Mouse (Mus musculus): ENCODE data around the gene Phf24. TPM values are rescaled to one million over a fixed set of nuclear protein-coding genes. Genes with fewer than 3 reads are reported as not detected.
"Not testable (repeated sequence)": the region's sequence is repeated elsewhere in the genome, so short reads cannot be mapped to it uniquely, and the experiment has no call there.

Phf24 gene
- total and polyA plus RNA-seq, 3 experiments = 0.31 to 0.92 TPM; not detected in 1

DNA sequence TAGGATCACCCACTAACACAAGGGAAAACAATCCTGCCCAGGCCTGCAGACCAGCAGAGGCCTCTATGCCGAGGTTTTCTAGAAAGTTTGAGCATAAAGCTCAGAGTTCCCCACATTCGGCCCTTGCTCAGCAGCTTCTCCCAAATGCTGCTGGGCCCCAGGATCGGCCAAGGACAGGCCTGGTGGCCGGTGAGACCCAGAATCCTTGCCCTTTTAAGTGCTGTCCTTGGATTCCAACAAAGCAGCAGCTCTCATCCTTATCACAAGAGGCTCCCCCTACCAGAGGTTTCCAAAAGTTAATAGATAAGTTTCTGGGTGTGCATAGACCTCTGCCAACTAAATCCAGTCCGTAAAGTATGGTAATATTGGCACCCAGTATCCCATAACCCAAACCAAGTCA, 57.4 kb downstream of the Phf24 start:
- no peaks in the 10 kb centered on the region for H3K4me1 ChIP-seq (ENCODE audit: control insufficient read depth in 1 of 2, insufficient read depth in 2 of 2, low read length in 2 of 2)

DNA sequence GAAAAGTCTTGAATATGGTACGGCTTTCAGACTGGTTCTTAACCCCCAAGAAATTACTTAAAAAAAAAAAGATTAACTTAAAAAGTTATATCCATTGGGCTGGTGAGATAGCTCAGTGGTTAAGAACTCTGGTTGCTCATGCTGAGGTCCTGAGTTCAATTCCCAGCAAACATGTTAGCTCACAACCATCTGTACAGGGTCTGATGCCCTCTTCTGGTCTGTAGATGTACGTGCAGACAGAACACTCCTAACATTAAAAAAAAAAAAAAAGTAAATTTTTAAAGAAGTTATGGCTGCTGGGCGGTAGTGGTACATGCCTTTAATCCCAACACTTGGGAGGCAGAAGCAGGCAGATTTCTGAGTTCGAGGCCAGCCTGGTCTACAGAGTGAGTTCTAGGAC, 61.6 kb downstream of the Phf24 start:
- Histone ChIP-seq H3K9ac (ENCODE audit: control insufficient read depth, low read depth, low read length, poor library complexity, severe bottlenecking) (no peak overlapping the region), H3K27ac (ENCODE audit: control insufficient read depth, low read depth, low read length) (no peak overlapping the region), H3K36me3 (ENCODE audit: control insufficient read depth in 1 of 2, insufficient read depth in 2 of 2, low read length in 2 of 2) (peaks cover 2 to 11% of the 10 kb centered on the region in 2 experiments; a peak in 3 of 4 replicates), H3K4me3 (ENCODE audit: control insufficient read depth in 1 of 2, insufficient read depth in 1 of 2, low read depth in 2 of 2, low read length in 2 of 2) (no peak overlapping the region), H3K27me3 (ENCODE audit: control insufficient read depth in 1 of 2, insufficient read depth in 2 of 2, low read length in 2 of 2) (no peaks in the 10 kb centered on the region), H3K79me2 (ENCODE audit: control insufficient read depth, insufficient read depth, low read length, poor library complexity) (no peaks in the 10 kb centered on the region; the same call in 1 of the 2 replicates), H3K9me3 (replicated peaks; ENCODE audit: insufficient read depth, low read length) (no peaks in the 10 kb centered on the region), H3K4me1 (ENCODE audit: control insufficient read depth in 1 of 2, insufficient read depth in 2 of 2, low read length in 2 of 2) (no peaks in the 10 kb centered on the region)
- TF ChIP-seq UBTF (IDR thresholded peaks at IDR 0.05; ENCODE audit: borderline replicate concordance, insufficient read depth, low read depth, low read length) = no peak
- no peak for TF ChIP-seq E2F4 (IDR thresholded peaks at IDR 0.05; ENCODE audit: borderline replicate concordance, low read depth, low read length)
- peak; percentile 93 for TF ChIP-seq ZNF384 (IDR thresholded peaks at IDR 0.05; ENCODE audit: low read depth, low read length)
- TF ChIP-seq KAT2A (conservative IDR thresholded peaks at IDR 0.05; ENCODE audit: low read depth, low read length) = no peak
- no peak for TF ChIP-seq JUND (IDR thresholded peaks at IDR 0.05; ENCODE audit: low read depth, low read length)
- no peak for TF ChIP-seq TAL1 (IDR thresholded peaks at IDR 0.05; ENCODE audit: low read length)
- TF ChIP-seq RCOR1 (IDR thresholded peaks at IDR 0.05; ENCODE audit: low read depth, low read length) = no peak
- TF ChIP-seq ZKSCAN1 (IDR thresholded peaks at IDR 0.05; ENCODE audit: low read depth, low read length) = no peak
- no peak for TF ChIP-seq POLR2AphosphoS2 (IDR thresholded peaks at IDR 0.05; ENCODE audit: low read length)
- no peak for TF ChIP-seq MYB (IDR thresholded peaks at IDR 0.05; ENCODE audit: low read depth, low read length)
- no peak for TF ChIP-seq MAX (IDR thresholded peaks at IDR 0.05; ENCODE audit: low read length)
- TF ChIP-seq NELFE (IDR thresholded peaks at IDR 0.05; ENCODE audit: low read depth, low read length) = no peak
- TF ChIP-seq EP300 (IDR thresholded peaks at IDR 0.05; ENCODE audit: low read depth in 1 of 2, low read length in 2 of 2) = no peak
- no peak for TF ChIP-seq TCF12 (IDR thresholded peaks at IDR 0.05; ENCODE audit: low read depth, low read length)
- no peak for TF ChIP-seq ETS1 (IDR thresholded peaks at IDR 0.05; ENCODE audit: low read depth, low read length)
- TF ChIP-seq CTCF (IDR thresholded peaks at IDR 0.05 in 2 of 3, conservative IDR thresholded peaks at IDR 0.05 in 1 of 3; ENCODE audit: control insufficient read depth in 1 of 3, insufficient read depth in 1 of 3, low read depth in 2 of 3, low read length in 3 of 3, poor library complexity in 1 of 3, severe bottlenecking in 1 of 3) = peak; percentile 11 to 42 (median 40); a peak in 4 of 6 replicates
- no peak for TF ChIP-seq MAZ (IDR thresholded peaks at IDR 0.05; ENCODE audit: low read depth, low read length)
- peak; percentile 63 for DNase-seq (ENCODE audit: low read depth, low spot score)

More for the DNA sequence above, 57.4 kb downstream of the Phf24 start:
- Histone ChIP-seq H3K27me3 (ENCODE audit: control insufficient read depth in 1 of 2, insufficient read depth in 2 of 2, low read length in 2 of 2) (no peaks in the 10 kb centered on the region), H3K4me3 (ENCODE audit: control insufficient read depth in 1 of 2, insufficient read depth in 1 of 2, low read depth in 2 of 2, low read length in 2 of 2) (no peak overlapping the region), H3K36me3 (ENCODE audit: control insufficient read depth in 1 of 2, insufficient read depth in 2 of 2, low read length in 2 of 2) (peaks cover 1 to 2% of the 10 kb centered on the region in 2 experiments; a peak in 2 of 4 replicates), H3K9me3 (replicated peaks; ENCODE audit: insufficient read depth, low read length) (no peaks in the 10 kb centered on the region), H3K9ac (ENCODE audit: control insufficient read depth, low read depth, low read length, poor library complexity, severe bottlenecking) (no peak overlapping the region), H3K27ac (ENCODE audit: control insufficient read depth, low read depth, low read length) (no peak overlapping the region), H3K79me2 (ENCODE audit: control insufficient read depth, insufficient read depth, low read length, poor library complexity) (no peaks in the 10 kb centered on the region)
- TF ChIP-seq JUND (IDR thresholded peaks at IDR 0.05; ENCODE audit: low read depth, low read length) (no peak), SMC3 (IDR thresholded peaks at IDR 0.05; ENCODE audit: low read depth, low read length) (no peak), NELFE (IDR thresholded peaks at IDR 0.05; ENCODE audit: low read depth, low read length) (no peak), USF2 (IDR thresholded peaks at IDR 0.05; ENCODE audit: borderline replicate concordance in 1 of 2, insufficient read depth in 1 of 2, low read depth in 1 of 2, low read length in 2 of 2) (no peak), EP300 (IDR thresholded peaks at IDR 0.05; ENCODE audit: low read depth in 1 of 2, low read length in 2 of 2) (no peak), TBP (IDR thresholded peaks at IDR 0.05; ENCODE audit: low read depth, low read length) (no peak)
- no peak for DNase-seq (ENCODE audit: low read depth, low spot score)

DNA sequence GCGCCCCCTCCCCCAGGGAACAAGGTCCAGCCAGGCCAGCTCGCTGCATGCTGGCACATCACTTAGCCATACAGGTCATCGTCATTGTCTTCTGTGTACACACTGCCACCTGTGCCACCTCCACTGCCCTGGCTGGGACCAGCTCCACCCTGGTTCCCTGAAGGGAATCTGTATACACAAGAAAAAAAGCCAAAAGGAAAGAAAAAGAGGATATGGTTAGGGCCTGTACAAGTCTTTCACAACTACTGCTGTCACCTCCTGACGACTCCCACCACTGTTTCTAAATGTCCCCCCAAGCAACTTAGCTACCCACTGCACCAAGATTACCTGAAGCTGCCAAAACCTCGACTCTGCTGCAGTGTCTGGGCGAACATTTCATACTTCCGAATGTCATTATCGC, 64.0 kb downstream of the Phf24 start:
- not testable (repeated sequence) for H3K9ac ChIP-seq (ENCODE audit: control insufficient read depth, low read depth, low read length, poor library complexity, severe bottlenecking); H3K4me3 ChIP-seq (ENCODE audit: control insufficient read depth in 1 of 2, insufficient read depth in 1 of 2, low read depth in 2 of 2, low read length in 2 of 2); H3K27ac ChIP-seq (ENCODE audit: control insufficient read depth, low read depth, low read length); H3K4me1 ChIP-seq (ENCODE audit: control insufficient read depth in 1 of 2, insufficient read depth in 2 of 2, low read length in 2 of 2); H3K27me3 ChIP-seq (ENCODE audit: control insufficient read depth in 1 of 2, insufficient read depth in 2 of 2, low read length in 2 of 2); DNase-seq (ENCODE audit: low read depth, low spot score); H3K9me3 ChIP-seq (replicated peaks; ENCODE audit: insufficient read depth, low read length); H3K79me2 ChIP-seq (ENCODE audit: control insufficient read depth, insufficient read depth, low read length, poor library complexity)
- peaks cover 2 to 16% of the 10 kb centered on the region in 2 experiments for H3K36me3 ChIP-seq (ENCODE audit: control insufficient read depth in 1 of 2, insufficient read depth in 2 of 2, low read length in 2 of 2)

Measured in MEL (cell line).